Mouse (Mus musculus): Measurements from ENCODE around the gene Lmo7. TPM values are rescaled to one million over a fixed set of nuclear protein-coding genes. Genes with fewer than 3 reads are reported as not detected.

Gene Lmo7
- polyA plus RNA-seq, 1 experiment from 2014 or later = 24.5 TPM

GRCm38 (mm10) chr14:101729972-101730692 lies 375 bp downstream of the Lmo7 start:
- Histone ChIP-seq H3K27ac (ENCODE audit: low read depth, low read length) (no peak overlapping the region), H3K36me3 (ENCODE audit: control insufficient read depth, insufficient read depth) (no peaks in the 10 kb centered on the region), H3K9ac (ENCODE audit: low read depth, low read length) (peak overlapping the region; percentile 43), H3K9me3 (ENCODE audit: control insufficient read depth) (no peaks in the 10 kb centered on the region), H3K27me3 (replicated peaks; ENCODE audit: control insufficient read depth, insufficient read depth, low read length) (peaks cover 8% of the 10 kb centered on the region; the same call in 1 of the 2 replicates), H3K4me2 (replicated peaks; ENCODE audit: low read depth) (peak overlapping the region; percentile 99), H3K4me3 (ENCODE audit: low read depth, low read length) (peak overlapping the region; percentile 71), H3K4me1 (replicated peaks; ENCODE audit: control insufficient read depth, insufficient read depth, low read length) (peaks cover 5% of the 10 kb centered on the region; the same call in 1 of the 2 replicates)
- 1% methylated on average over 28 of the region's 28 CpGs for WGBS
- no peak for ATAC-seq
- no peak for TF ChIP-seq CTCF (IDR thresholded peaks at IDR 0.05; ENCODE audit: low read depth)

- H3K9ac ChIP-seq (ENCODE audit: low read depth, low read length) = no peak overlapping the region
- no peak for TF ChIP-seq CTCF (IDR thresholded peaks at IDR 0.05; ENCODE audit: low read depth)
- H3K36me3 ChIP-seq (ENCODE audit: control insufficient read depth, insufficient read depth) = no peaks in the 10 kb centered on the region
- H3K4me2 ChIP-seq (replicated peaks; ENCODE audit: low read depth) = no peak overlapping the region
- peaks cover 5% of the 10 kb centered on the region; the same call in 1 of the 2 replicates for H3K4me1 ChIP-seq (replicated peaks; ENCODE audit: control insufficient read depth, insufficient read depth, low read length)
- H3K27me3 ChIP-seq (replicated peaks; ENCODE audit: control insufficient read depth, insufficient read depth, low read length) = peaks cover 8% of the 10 kb centered on the region; the same call in 1 of the 2 replicates
- H3K9me3 ChIP-seq (ENCODE audit: control insufficient read depth) = no peaks in the 10 kb centered on the region
- H3K4me3 ChIP-seq (ENCODE audit: low read depth, low read length) = no peak overlapping the region
- WGBS = 27% methylated on average over 10 of the region's 10 CpGs
- no peak for ATAC-seq
- H3K27ac ChIP-seq (ENCODE audit: low read depth, low read length) = no peak overlapping the region
Observed at GRCm38 (mm10) chr14:101733542-101734303, 4.0 kb downstream of the Lmo7 start.

- Histone ChIP-seq H3K9ac (ENCODE audit: low read depth, low read length) (no peak overlapping the region), H3K36me3 (ENCODE audit: control insufficient read depth, insufficient read depth) (no peaks in the 10 kb centered on the region), H3K27ac (ENCODE audit: low read depth, low read length) (no peak overlapping the region), H3K9me3 (ENCODE audit: control insufficient read depth) (no peaks in the 10 kb centered on the region), H3K4me3 (ENCODE audit: low read depth, low read length) (no peak overlapping the region), H3K4me1 (replicated peaks; ENCODE audit: control insufficient read depth, insufficient read depth, low read length) (no peaks in the 10 kb centered on the region), H3K27me3 (replicated peaks; ENCODE audit: control insufficient read depth, insufficient read depth, low read length) (no peaks in the 10 kb centered on the region), H3K4me2 (replicated peaks; ENCODE audit: low read depth) (no peak overlapping the region)
- WGBS = 88% methylated on average over 4 of the region's 4 CpGs
- no peak for ATAC-seq
- no peak for TF ChIP-seq CTCF (IDR thresholded peaks at IDR 0.05; ENCODE audit: low read depth)
Observed at GRCm38 (mm10) chr14:101737501-101737900, 7.7 kb downstream of the Lmo7 start.

GRCm38 (mm10) chr14:101746635-101747034 lies 16.9 kb downstream of the Lmo7 start:
- H3K4me1 ChIP-seq (replicated peaks; ENCODE audit: control insufficient read depth, insufficient read depth, low read length) = no peaks in the 10 kb centered on the region
- no peaks in the 10 kb centered on the region for H3K9me3 ChIP-seq (ENCODE audit: control insufficient read depth)
- no peak for TF ChIP-seq CTCF (IDR thresholded peaks at IDR 0.05; ENCODE audit: low read depth)
- H3K27me3 ChIP-seq (replicated peaks; ENCODE audit: control insufficient read depth, insufficient read depth, low read length) = no peaks in the 10 kb centered on the region
- H3K27ac ChIP-seq (ENCODE audit: low read depth, low read length) = no peak overlapping the region
- H3K9ac ChIP-seq (ENCODE audit: low read depth, low read length) = no peak overlapping the region
- WGBS = 89% methylated on average over 3 of the region's 3 CpGs
- H3K4me2 ChIP-seq (replicated peaks; ENCODE audit: low read depth) = no peak overlapping the region
- H3K36me3 ChIP-seq (ENCODE audit: control insufficient read depth, insufficient read depth) = no peaks in the 10 kb centered on the region
- ATAC-seq = no peak
- H3K4me3 ChIP-seq (ENCODE audit: low read depth, low read length) = no peak overlapping the region

GRCm38 (mm10) chr14:101747811-101748210 lies 18.1 kb downstream of the Lmo7 start:
- no peak overlapping the region for H3K9ac ChIP-seq (ENCODE audit: low read depth, low read length)
- no peaks in the 10 kb centered on the region for H3K9me3 ChIP-seq (ENCODE audit: control insufficient read depth)
- no peak for ATAC-seq
- H3K4me1 ChIP-seq (replicated peaks; ENCODE audit: control insufficient read depth, insufficient read depth, low read length) = no peaks in the 10 kb centered on the region
- H3K4me3 ChIP-seq (ENCODE audit: low read depth, low read length) = no peak overlapping the region
- 93% methylated on average over 11 of the region's 11 CpGs for WGBS
- no peaks in the 10 kb centered on the region for H3K27me3 ChIP-seq (replicated peaks; ENCODE audit: control insufficient read depth, insufficient read depth, low read length)
- TF ChIP-seq CTCF (IDR thresholded peaks at IDR 0.05; ENCODE audit: low read depth) = no peak
- H3K4me2 ChIP-seq (replicated peaks; ENCODE audit: low read depth) = no peak overlapping the region
- H3K27ac ChIP-seq (ENCODE audit: low read depth, low read length) = no peak overlapping the region
- H3K36me3 ChIP-seq (ENCODE audit: control insufficient read depth, insufficient read depth) = no peaks in the 10 kb centered on the region

- H3K9ac ChIP-seq (ENCODE audit: low read depth, low read length) = no peak overlapping the region
- H3K4me1 ChIP-seq (replicated peaks; ENCODE audit: control insufficient read depth, insufficient read depth, low read length) = no peaks in the 10 kb centered on the region
- no peaks in the 10 kb centered on the region for H3K9me3 ChIP-seq (ENCODE audit: control insufficient read depth)
- no peaks in the 10 kb centered on the region for H3K27me3 ChIP-seq (replicated peaks; ENCODE audit: control insufficient read depth, insufficient read depth, low read length)
- no peaks in the 10 kb centered on the region for H3K36me3 ChIP-seq (ENCODE audit: control insufficient read depth, insufficient read depth)
- H3K27ac ChIP-seq (ENCODE audit: low read depth, low read length) = no peak overlapping the region
- WGBS = 71% methylated on average over 7 of the region's 7 CpGs
- no peak overlapping the region for H3K4me3 ChIP-seq (ENCODE audit: low read depth, low read length)
- no peak for ATAC-seq
- TF ChIP-seq CTCF (IDR thresholded peaks at IDR 0.05; ENCODE audit: low read depth) = no peak
- no peak overlapping the region for H3K4me2 ChIP-seq (replicated peaks; ENCODE audit: low read depth)
Observed at GRCm38 (mm10) chr14:101748436-101748835, 18.7 kb downstream of the Lmo7 start.

All from intestine, postnatal 0 days (tissue).